Mouse (Mus musculus): Measurements from ENCODE around the gene Col5a1. TPM values are rescaled to one million over a fixed set of nuclear protein-coding genes. Genes with fewer than 3 reads are reported as not detected.

The Col5a1 gene
- polyA plus RNA-seq, 1 experiment: 37.9 TPM

GRCm38 (mm10) chr2:28084768-28085167 lies 198.5 kb downstream of the Col5a1 start, which contains the start of gene Fcnb:
TSS of gene Fcnb (minus strand) at chr2:28084885.
- no peak for TF ChIP-seq USF1 (IDR thresholded peaks at IDR 0.05; ENCODE audit: low read depth)
- no peak for TF ChIP-seq MYOD1 (IDR thresholded peaks at IDR 0.05; ENCODE audit: control insufficient read depth, insufficient read length, low read depth)
- TF ChIP-seq CEBPB (IDR thresholded peaks at IDR 0.05; ENCODE audit: low read depth): no peak
- TF ChIP-seq MAX (IDR thresholded peaks at IDR 0.05): no peak
- no peak for TF ChIP-seq FOSL1 (IDR thresholded peaks at IDR 0.05; ENCODE audit: insufficient read depth, low read length, poor library complexity, severe bottlenecking)
- no peak for TF ChIP-seq CTCF (IDR thresholded peaks at IDR 0.05; ENCODE audit: control insufficient read depth, insufficient read depth, insufficient read length)
- TF ChIP-seq MYOG (IDR thresholded peaks at IDR 0.05; ENCODE audit: control insufficient read depth, extremely low read depth, insufficient read length): no peak
- H3K79me2 ChIP-seq (ENCODE audit: control insufficient read depth, insufficient read depth): no peaks in the 10 kb centered on the region
- H3K79me3 ChIP-seq (ENCODE audit: low read depth): no peaks in the 10 kb centered on the region
- H3K36me3 ChIP-seq (ENCODE audit: control insufficient read depth, insufficient read depth): no peaks in the 10 kb centered on the region
- H3ac ChIP-seq (ENCODE audit: control insufficient read depth, insufficient read length, low read depth): no peak within 1 kb of the TSS
- no peak within 1 kb of the TSS for H3K4me3 ChIP-seq (ENCODE audit: insufficient read depth, poor library complexity, severe bottlenecking)
- peaks cover 46% of the 10 kb centered on the region for H3K27me3 ChIP-seq (ENCODE audit: control insufficient read depth, insufficient read depth, insufficient read length)

DNA sequence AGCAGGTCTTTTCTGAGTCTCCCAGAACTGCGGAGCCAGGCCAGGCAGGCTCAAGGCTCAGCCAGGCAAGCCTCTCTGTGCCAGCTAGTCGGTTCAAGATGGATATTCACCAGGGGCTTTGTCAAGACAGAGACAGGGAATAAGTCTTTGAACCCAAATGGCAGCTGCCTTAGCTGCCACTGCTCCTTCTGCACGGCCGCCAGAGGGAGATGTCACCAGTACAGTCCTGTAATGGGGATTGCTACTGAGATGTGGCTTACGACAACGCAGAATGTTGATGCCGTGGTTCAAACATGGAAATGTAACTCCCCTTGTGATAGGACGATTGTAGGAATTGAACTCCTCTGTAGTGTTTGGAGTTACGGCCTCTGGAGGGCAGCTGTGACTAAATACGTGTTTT lies 199.9 kb downstream of the Col5a1 start:
- Histone ChIP-seq H3ac (ENCODE audit: control insufficient read depth, insufficient read length, low read depth) (no peak overlapping the region), H3K79me2 (ENCODE audit: control insufficient read depth, insufficient read depth) (no peaks in the 10 kb centered on the region), H3K27me3 (ENCODE audit: control insufficient read depth, insufficient read depth, insufficient read length) (peaks cover 46% of the 10 kb centered on the region), H3K4me3 (ENCODE audit: insufficient read depth, poor library complexity, severe bottlenecking) (no peak overlapping the region), H3K79me3 (ENCODE audit: low read depth) (no peaks in the 10 kb centered on the region), H3K36me3 (ENCODE audit: control insufficient read depth, insufficient read depth) (no peaks in the 10 kb centered on the region)
- no peak for TF ChIP-seq MYOD1 (IDR thresholded peaks at IDR 0.05; ENCODE audit: control insufficient read depth, insufficient read length, low read depth)
- no peak for TF ChIP-seq FOSL1 (IDR thresholded peaks at IDR 0.05; ENCODE audit: insufficient read depth, low read length, poor library complexity, severe bottlenecking)
- no peak for TF ChIP-seq USF1 (IDR thresholded peaks at IDR 0.05; ENCODE audit: low read depth)
- no peak for TF ChIP-seq CEBPB (IDR thresholded peaks at IDR 0.05; ENCODE audit: low read depth)
- TF ChIP-seq MYOG (IDR thresholded peaks at IDR 0.05; ENCODE audit: control insufficient read depth, extremely low read depth, insufficient read length): no peak
- no peak for TF ChIP-seq MAX (IDR thresholded peaks at IDR 0.05)
- TF ChIP-seq CTCF (IDR thresholded peaks at IDR 0.05; ENCODE audit: control insufficient read depth, insufficient read depth, insufficient read length): no peak

DNA sequence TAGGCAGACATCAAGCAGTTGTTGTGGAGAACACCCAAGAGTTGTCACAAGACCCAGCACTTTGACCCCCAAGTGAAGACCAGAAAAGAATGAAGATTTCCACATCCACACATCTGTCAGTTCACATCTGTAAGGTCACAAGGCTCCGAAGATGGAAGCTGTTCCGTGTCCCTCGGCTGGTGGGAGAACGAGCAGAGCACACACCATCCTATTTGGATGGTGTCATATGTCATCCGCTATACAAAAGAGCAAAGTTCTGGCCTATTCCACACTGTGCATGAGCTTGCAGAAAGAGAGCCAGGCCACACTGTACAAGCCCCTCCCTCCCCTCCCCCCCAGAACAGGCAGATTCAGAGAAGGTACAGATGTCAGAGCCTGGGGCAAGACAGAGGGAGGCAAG lies 202.9 kb downstream of the Col5a1 start:
- Histone ChIP-seq H3K27me3 (ENCODE audit: control insufficient read depth, insufficient read depth, insufficient read length) (peaks cover 60% of the 10 kb centered on the region), H3K4me3 (ENCODE audit: insufficient read depth, poor library complexity, severe bottlenecking) (no peak overlapping the region), H3K36me3 (ENCODE audit: control insufficient read depth, insufficient read depth) (no peaks in the 10 kb centered on the region), H3ac (ENCODE audit: control insufficient read depth, insufficient read length, low read depth) (no peak overlapping the region), H3K79me2 (ENCODE audit: control insufficient read depth, insufficient read depth) (no peaks in the 10 kb centered on the region), H3K79me3 (ENCODE audit: low read depth) (no peaks in the 10 kb centered on the region)
- TF ChIP-seq CTCF (IDR thresholded peaks at IDR 0.05; ENCODE audit: control insufficient read depth, insufficient read depth, insufficient read length) (no peak), USF1 (IDR thresholded peaks at IDR 0.05; ENCODE audit: low read depth) (no peak), CEBPB (IDR thresholded peaks at IDR 0.05; ENCODE audit: low read depth) (no peak), MYOG (IDR thresholded peaks at IDR 0.05; ENCODE audit: control insufficient read depth, extremely low read depth, insufficient read length) (no peak), FOSL1 (IDR thresholded peaks at IDR 0.05; ENCODE audit: insufficient read depth, low read length, poor library complexity, severe bottlenecking) (no peak), MYOD1 (IDR thresholded peaks at IDR 0.05; ENCODE audit: control insufficient read depth, insufficient read length, low read depth) (no peak), MAX (IDR thresholded peaks at IDR 0.05) (no peak)

Other genes with a start within 250 kb of the Col5a1 start
- gene Rxra, start 210.0 kb upstream of the Col5a1 start, polyA plus RNA-seq (2012; fragmentation: generic; extraction: Trizol): 14.1 TPM
- gene Fcnb, start 198.5 kb downstream of the Col5a1 start, polyA plus RNA-seq (2012; fragmentation: generic; extraction: Trizol): not detected

Data from C2C12 (cell line).